Mouse (Mus musculus): ENCODE data around the gene Pla2g7. TPM values are rescaled to one million over a fixed set of nuclear protein-coding genes. Genes with fewer than 3 reads are reported as not detected.

Gene Pla2g7
- polyA plus RNA-seq, 1 experiment: 150 TPM

- DNase-seq (ENCODE audit: extremely low spot score in 1 of 2, low spot score in 1 of 2): no peak
Observed at GRCm38 (mm10) chr17:43643191-43643590, 75.3 kb downstream of the Pla2g7 start.

GRCm38 (mm10) chr17:43644375-43644774, 76.5 kb downstream of the Pla2g7 start:
- no peak for DNase-seq (ENCODE audit: extremely low spot score in 1 of 2, low spot score in 1 of 2)

- DNase-seq (ENCODE audit: extremely low spot score in 1 of 2, low spot score in 1 of 2): no peak
Observed at GRCm38 (mm10) chr17:43645136-43645535, 77.2 kb downstream of the Pla2g7 start.

GRCm38 (mm10) chr17:43646925-43647324, 79.0 kb downstream of the Pla2g7 start:
- DNase-seq (ENCODE audit: extremely low spot score in 1 of 2, low spot score in 1 of 2): no peak

- DNase-seq (ENCODE audit: extremely low spot score in 1 of 2, low spot score in 1 of 2): peak in 1 of 2 experiments; percentile 26
Observed at GRCm38 (mm10) chr17:43649641-43650436, 81.9 kb downstream of the Pla2g7 start.

GRCm38 (mm10) chr17:43651314-43652046, 83.6 kb downstream of the Pla2g7 start:
- no peak for DNase-seq (ENCODE audit: extremely low spot score in 1 of 2, low spot score in 1 of 2)

Other genes with a start within 250 kb of the Pla2g7 start
- 19.3 and 22.0 TPM in 2 replicates for gene Adgrf5, start 207.6 kb upstream of the Pla2g7 start, polyA plus RNA-seq (2012; rRNA removed)
- gene Mep1a, start 65.3 kb upstream of the Pla2g7 start, polyA plus RNA-seq (2012; rRNA removed): 0.06 and 0.08 TPM in 2 replicates
- gene Ankrd66, start 24.5 kb upstream of the Pla2g7 start, polyA plus RNA-seq (2012; rRNA removed): 0.38 and 0.48 TPM in 2 replicates
- 1.2 and 2.0 TPM in 2 replicates for gene Tdrd6, start 62.2 kb downstream of the Pla2g7 start, polyA plus RNA-seq (2012; rRNA removed)
- 48.6 and 55.4 TPM in 2 replicates for gene Slc25a27, start 99.1 kb downstream of the Pla2g7 start, polyA plus RNA-seq (2012; rRNA removed)
- 6.5 and 7.1 TPM in 2 replicates for gene Cyp39a1, start 99.3 kb downstream of the Pla2g7 start, polyA plus RNA-seq (2012; rRNA removed)
- gene Rcan2, start 233.3 kb downstream of the Pla2g7 start, polyA plus RNA-seq (2012; rRNA removed): 114 and 141 TPM in 2 replicates

Data from frontal cortex, adult 2 months (tissue).